Mouse (Mus musculus) MEL (cell line): Measurements from ENCODE around the gene Birc6. TPM values are rescaled to one million over a fixed set of nuclear protein-coding genes. Genes with fewer than 3 reads are reported as not detected.

Source experiments
- DNase-seq: peaks from one replicate; pipeline ENCODE4 v3.0.0; 2011; ENCODE audit warnings: low read depth, low spot score
- H3K27ac ChIP-seq: 2 replicates; pipeline ENCODE4 v1.5.1; 2012; ENCODE audit warnings: low read depth, mild to moderate bottlenecking, control low read depth, low read length, moderate library complexity; ENCODE audit not compliant: control insufficient read depth
- H3K27me3 ChIP-seq, 2 experiments: fragments of 150-350 bp in 1 of 2; sonication (generic) in 1 of 2; 2 replicates each; pipeline ENCODE4 v1.6.1; 2012; ENCODE audit warnings: low read length in 2 of 2, mild to moderate bottlenecking in 2 of 2, improper control_type of control experiment in 1 of 2, moderate library complexity in 1 of 2; ENCODE audit not compliant: insufficient read depth in 2 of 2, control insufficient read depth in 1 of 2
- H3K36me3 ChIP-seq, 2 experiments: 2 replicates each; pipeline ENCODE4 v1.6.1; 2012 to 2014; ENCODE audit warnings: low read length in 2 of 2, improper control_type of control experiment in 1 of 2, inconsistent platforms in 1 of 2, mild to moderate bottlenecking in 1 of 2; ENCODE audit not compliant: insufficient read depth in 2 of 2, control insufficient read depth in 1 of 2
- H3K4me1 ChIP-seq, 2 experiments: fragments of 150-350 bp in 1 of 2; sonication (generic) in 1 of 2; 2 replicates each; pipeline ENCODE4 v1.6.1; 2012; ENCODE audit warnings: low read length in 2 of 2, improper control_type of control experiment in 1 of 2, mild to moderate bottlenecking in 1 of 2; ENCODE audit not compliant: insufficient read depth in 2 of 2, control insufficient read depth in 1 of 2
- H3K4me3 ChIP-seq, 2 experiments: fragments of 150-350 bp in 1 of 2; sonication (generic) in 1 of 2; 2 replicates each; pipeline ENCODE4 v1.5.1; 2012; ENCODE audit warnings: low read depth in 2 of 2, low read length in 2 of 2, mild to moderate bottlenecking in 2 of 2, moderate library complexity in 2 of 2, control low read depth in 1 of 2, improper control_type of control experiment in 1 of 2; ENCODE audit not compliant: control insufficient read depth in 1 of 2, insufficient read depth in 1 of 2
- H3K79me2 ChIP-seq: 2 replicates; pipeline ENCODE4 v1.6.1; 2012; ENCODE audit warnings: mild to moderate bottlenecking, low read length, moderate library complexity; ENCODE audit not compliant: control insufficient read depth, poor library complexity, insufficient read depth
- H3K9ac ChIP-seq: 2 replicates; pipeline ENCODE4 v1.6.1; 2012; ENCODE audit warnings: low read depth, mild to moderate bottlenecking, control low read depth, low read length, moderate library complexity; ENCODE audit not compliant: control insufficient read depth, poor library complexity, severe bottlenecking
- H3K9me3 ChIP-seq: fragments of 150-350 bp; sonication (generic); replicated peaks from 2 replicates; pipeline ENCODE4 v1.6.1; 2012; ENCODE audit warnings: mild to moderate bottlenecking, low read length, improper control_type of control experiment, moderate library complexity; ENCODE audit not compliant: insufficient read depth
- BHLHE40 ChIP-seq: IDR thresholded peaks from 2 replicates; pipeline ENCODE4 v1.6.1; 2012; ENCODE audit warnings: low read depth, mild to moderate bottlenecking, inconsistent platforms, low read length, improper control_type of control experiment, borderline replicate concordance
- CHD1 ChIP-seq: IDR thresholded peaks from 2 replicates; pipeline ENCODE4 v1.6.1; 2012; ENCODE audit warnings: low read depth, mild to moderate bottlenecking, inconsistent platforms, low read length, improper control_type of control experiment
- CHD2 ChIP-seq: IDR thresholded peaks from 2 replicates; pipeline ENCODE4 v1.6.1; 2011; ENCODE audit warnings: low read length, improper control_type of control experiment
- CTCF ChIP-seq, 3 experiments: IDR thresholded peaks in 2 of 3; conservative IDR thresholded peaks in 1 of 3; 2 replicates each; pipeline ENCODE4 v1.5.1; 2011 to 2012; ENCODE audit warnings: low read length in 3 of 3, low read depth in 2 of 3, mild to moderate bottlenecking in 2 of 3, improper control_type of control experiment in 1 of 3, inconsistent platforms in 1 of 3, mixed read lengths in 1 of 3, moderate library complexity in 1 of 3; ENCODE audit not compliant: control insufficient read depth in 1 of 3, insufficient read depth in 1 of 3, poor library complexity in 1 of 3, severe bottlenecking in 1 of 3
- E2F4 ChIP-seq: IDR thresholded peaks from 2 replicates; pipeline ENCODE4 v1.6.1; 2011; ENCODE audit warnings: low read depth, low read length, improper control_type of control experiment, borderline replicate concordance
- ELF1 ChIP-seq: IDR thresholded peaks from 2 replicates; pipeline ENCODE4 v1.6.1; 2014; ENCODE audit warnings: low read depth, mild to moderate bottlenecking, inconsistent platforms, low read length, improper control_type of control experiment, moderate library complexity
- EP300 ChIP-seq, 2 experiments: IDR thresholded peaks; 2 replicates each; pipeline ENCODE4 v1.6.1; 2011; ENCODE audit warnings: improper control_type of control experiment in 2 of 2, low read length in 2 of 2, low read depth in 1 of 2, mild to moderate bottlenecking in 1 of 2
- ETS1 ChIP-seq: IDR thresholded peaks from 2 replicates; pipeline ENCODE4 v1.6.1; 2012; ENCODE audit warnings: low read depth, mild to moderate bottlenecking, inconsistent platforms, low read length, improper control_type of control experiment, moderate library complexity
- GABPA ChIP-seq: IDR thresholded peaks from 2 replicates; pipeline ENCODE4 v1.6.1; 2012; ENCODE audit warnings: low read depth, mild to moderate bottlenecking, inconsistent platforms, low read length, improper control_type of control experiment, moderate library complexity
- GATA1 ChIP-seq: IDR thresholded peaks from 2 replicates; pipeline ENCODE4 v1.6.1; 2011; ENCODE audit warnings: low read depth, low read length, improper control_type of control experiment
- JUND ChIP-seq: IDR thresholded peaks from 2 replicates; pipeline ENCODE4 v1.6.1; 2011; ENCODE audit warnings: low read depth, mild to moderate bottlenecking, improper control_type of control experiment, low read length
- KAT2A ChIP-seq: conservative IDR thresholded peaks from 2 replicates; pipeline ENCODE4 v1.6.1; 2012; ENCODE audit warnings: low read depth, low read length, improper control_type of control experiment, inconsistent platforms
- MAX ChIP-seq: IDR thresholded peaks from 2 replicates; pipeline ENCODE4 v1.6.1; 2011; ENCODE audit warnings: low read length, improper control_type of control experiment
- MAZ ChIP-seq: IDR thresholded peaks from 2 replicates; pipeline ENCODE4 v1.6.1; 2012; ENCODE audit warnings: low read depth, mild to moderate bottlenecking, inconsistent platforms, low read length, improper control_type of control experiment
- MEF2A ChIP-seq: IDR thresholded peaks from 2 replicates; pipeline ENCODE4 v1.6.1; 2014; ENCODE audit warnings: low read depth, mild to moderate bottlenecking, inconsistent platforms, low read length, improper control_type of control experiment; ENCODE audit not compliant: poor library complexity, insufficient replicate concordance, severe bottlenecking; ENCODE audit errors: extremely low read depth
- MXI1 ChIP-seq: IDR thresholded peaks from 2 replicates; pipeline ENCODE4 v1.6.1; 2011; ENCODE audit warnings: mild to moderate bottlenecking, low read depth, low read length, improper control_type of control experiment
- MYB ChIP-seq: IDR thresholded peaks from 2 replicates; pipeline ENCODE4 v1.6.1; 2011; ENCODE audit warnings: mild to moderate bottlenecking, low read depth, low read length, improper control_type of control experiment
- MYC ChIP-seq: IDR thresholded peaks from 2 replicates; pipeline ENCODE4 v1.6.1; 2011; ENCODE audit warnings: low read depth, mild to moderate bottlenecking, low read length, improper control_type of control experiment, moderate library complexity
- NELFE ChIP-seq: IDR thresholded peaks from 2 replicates; pipeline ENCODE4 v1.6.1; 2011; ENCODE audit warnings: low read depth, low read length, improper control_type of control experiment
- NRF1 ChIP-seq: IDR thresholded peaks from 2 replicates; pipeline ENCODE4 v1.6.1; 2014; ENCODE audit warnings: low read depth, mild to moderate bottlenecking, inconsistent platforms, low read length, improper control_type of control experiment, moderate library complexity; ENCODE audit not compliant: poor library complexity, insufficient read depth, severe bottlenecking
- POLR2A ChIP-seq, 2 experiments: IDR thresholded peaks; 2 replicates each; pipeline ENCODE4 v1.6.1; 2011 to 2012; ENCODE audit warnings: low read length in 2 of 2, mild to moderate bottlenecking in 2 of 2, control low read depth in 1 of 2, improper control_type of control experiment in 1 of 2, low read depth in 1 of 2, moderate library complexity in 1 of 2; ENCODE audit not compliant: control insufficient read depth in 1 of 2, insufficient read depth in 1 of 2, poor library complexity in 1 of 2
- POLR2AphosphoS2 ChIP-seq: IDR thresholded peaks from 2 replicates; pipeline ENCODE4 v1.6.1; 2011; ENCODE audit warnings: low read length, improper control_type of control experiment
- SIN3A ChIP-seq: IDR thresholded peaks from 2 replicates; pipeline ENCODE4 v1.6.1; 2012; ENCODE audit warnings: low read length, improper control_type of control experiment, inconsistent platforms
- SMC3 ChIP-seq: IDR thresholded peaks from 2 replicates; pipeline ENCODE4 v1.6.1; 2011; ENCODE audit warnings: low read depth, low read length, improper control_type of control experiment
- UBTF ChIP-seq: IDR thresholded peaks from 2 replicates; pipeline ENCODE4 v1.6.1; 2012; ENCODE audit warnings: low read depth, mild to moderate bottlenecking, inconsistent platforms, low read length, improper control_type of control experiment, moderate library complexity, borderline replicate concordance; ENCODE audit not compliant: insufficient read depth
- USF1 ChIP-seq: IDR thresholded peaks from 2 replicates; pipeline ENCODE4 v1.6.1; 2014; ENCODE audit warnings: low read depth, mild to moderate bottlenecking, inconsistent platforms, low read length, improper control_type of control experiment, moderate library complexity
- USF2 ChIP-seq, 2 experiments: IDR thresholded peaks; 2 replicates each; pipeline ENCODE4 v1.6.1; 2011 to 2012; ENCODE audit warnings: improper control_type of control experiment in 2 of 2, low read length in 2 of 2, borderline replicate concordance in 1 of 2, inconsistent platforms in 1 of 2, low read depth in 1 of 2, mild to moderate bottlenecking in 1 of 2; ENCODE audit not compliant: insufficient read depth in 1 of 2
- ZC3H11A ChIP-seq: IDR thresholded peaks from 2 replicates; pipeline ENCODE4 v1.6.1; 2012; ENCODE audit warnings: low read depth, mild to moderate bottlenecking, inconsistent platforms, low read length, improper control_type of control experiment
- ZKSCAN1 ChIP-seq: IDR thresholded peaks from 2 replicates; pipeline ENCODE4 v1.6.1; 2012; ENCODE audit warnings: low read depth, mild to moderate bottlenecking, inconsistent platforms, low read length, improper control_type of control experiment, moderate library complexity
- ZNF384 ChIP-seq: IDR thresholded peaks from 2 replicates; pipeline ENCODE4 v1.6.1; 2012; ENCODE audit warnings: low read depth, mild to moderate bottlenecking, inconsistent platforms, low read length, improper control_type of control experiment
- polyA plus RNA-seq, 2 experiments: library from polyadenylated mRNA; stranded (reverse) in 1 of 2; unstranded in 1 of 2; fragments of >175 nt in 1 of 2; fragments of >200 nt in 1 of 2; gene quantifications; 2 replicates each; pipeline versions ENCODE4 v1.2.1 to v1.2.4; 2012; ENCODE audit warnings: low replicate concordance in 2 of 2, low read depth in 1 of 2; ENCODE audit not compliant: insufficient read length in 2 of 2, insufficient read depth in 1 of 2, missing spikeins in 1 of 2
- total RNA-seq: library from RNA; depleted of rRNA; stranded (reverse); fragments of 300-350 nt; gene quantifications from 2 replicates; pipeline ENCODE4 v1.2.3, GENCODE M21; 2012

Birc6 gene
- total and polyA plus RNA-seq, 3 experiments: 58.7 to 475 (median 67.3) TPM

DNA sequence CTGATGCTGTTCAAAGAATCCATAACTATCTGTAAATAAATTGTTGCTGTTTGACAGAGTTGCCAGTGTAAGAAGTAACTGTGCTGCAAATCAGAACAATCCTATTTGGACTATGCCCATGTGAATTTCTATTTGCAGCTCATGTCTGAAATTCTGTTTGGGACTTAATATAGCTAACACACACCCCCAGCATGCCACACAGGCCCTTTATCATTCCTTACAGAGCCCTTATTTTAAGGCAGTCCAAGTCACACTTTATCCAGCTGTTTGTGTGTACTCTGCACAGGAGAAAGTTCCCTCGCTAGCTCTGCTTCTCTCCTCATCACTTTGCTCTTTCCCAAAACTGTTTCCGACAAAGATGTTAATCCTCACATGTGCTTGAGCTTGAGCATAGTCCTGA lies 15.5 kb downstream of the Birc6 start:
- H3K36me3 ChIP-seq: peaks cover 0 to 24% of the 10 kb centered on the region in 2 experiments; a peak in 3 of 4 replicates
- H3K4me1 ChIP-seq: no peaks in the 10 kb centered on the region
- no peak for TF ChIP-seq POLR2AphosphoS2
- TF ChIP-seq ZKSCAN1: no peak
- no peak for TF ChIP-seq ELF1
- TF ChIP-seq MAX: no peak
- TF ChIP-seq CHD1: no peak
- no peak for TF ChIP-seq NELFE
- no peak for TF ChIP-seq MAZ
- TF ChIP-seq KAT2A: no peak
- TF ChIP-seq USF2 (IDR thresholded peaks at IDR 0.05; ENCODE audit: borderline replicate concordance in 1 of 2, insufficient read depth in 1 of 2, low read depth in 1 of 2, low read length in 2 of 2): no peak
- TF ChIP-seq ETS1: no peak
- no peak for TF ChIP-seq JUND
- no peak for TF ChIP-seq GABPA
- no peak for TF ChIP-seq ZNF384
- TF ChIP-seq EP300 (IDR thresholded peaks at IDR 0.05; ENCODE audit: low read depth in 1 of 2, low read length in 2 of 2): no peak
- TF ChIP-seq NRF1: no peak
- TF ChIP-seq CTCF (IDR thresholded peaks at IDR 0.05 in 2 of 3, conservative IDR thresholded peaks at IDR 0.05 in 1 of 3; ENCODE audit: control insufficient read depth in 1 of 3, insufficient read depth in 1 of 3, low read depth in 2 of 3, low read length in 3 of 3, poor library complexity in 1 of 3, severe bottlenecking in 1 of 3): no peak
- TF ChIP-seq SMC3: no peak

DNA sequence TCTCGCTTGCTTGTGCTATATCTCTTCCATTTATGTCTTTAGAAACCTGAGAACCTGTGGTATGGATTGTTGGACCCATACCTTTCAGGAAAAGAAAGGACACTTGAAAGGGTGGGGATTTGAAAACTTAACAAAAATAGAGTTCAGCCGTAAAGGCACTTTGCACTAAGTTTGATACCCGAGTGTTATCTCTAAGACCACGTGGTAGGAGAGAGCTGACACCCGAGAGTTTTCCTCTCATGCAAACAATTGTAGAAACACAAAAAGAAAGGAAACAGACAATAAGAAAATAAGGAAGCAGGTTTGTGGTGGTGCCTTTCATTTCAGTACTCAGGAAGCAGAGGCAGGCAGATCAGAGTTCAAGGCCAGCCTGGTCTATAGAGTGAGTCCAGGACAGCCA lies 26.0 kb downstream of the Birc6 start:
- H3K27me3 ChIP-seq: no peaks in the 10 kb centered on the region

More for the DNA sequence above, 15.5 kb downstream of the Birc6 start:
- Histone ChIP-seq H3K27me3 (no peaks in the 10 kb centered on the region), H3K27ac (no peak overlapping the region), H3K9me3 (no peaks in the 10 kb centered on the region), H3K79me2 (peaks cover 38% of the 10 kb centered on the region), H3K9ac (no peak overlapping the region), H3K4me3 (no peak overlapping the region)
- no peak for DNase-seq

More for the DNA sequence above, 26.0 kb downstream of the Birc6 start:
- Histone ChIP-seq H3K9me3 (no peaks in the 10 kb centered on the region), H3K27ac (no peak overlapping the region; the same call in 1 of the 2 replicates), H3K9ac (no peak overlapping the region), H3K4me1 (peaks cover 4 to 7% of the 10 kb centered on the region in 2 experiments; a peak in 2 of 4 replicates), H3K79me2 (peaks cover 6% of the 10 kb centered on the region; the same call in 1 of the 2 replicates), H3K4me3 (no peak overlapping the region), H3K36me3 (peaks cover 14 to 25% of the 10 kb centered on the region in 2 experiments)
- TF ChIP-seq MAX: peak; percentile 92
- TF ChIP-seq ELF1: no peak
- TF ChIP-seq ZC3H11A: no peak
- no peak for TF ChIP-seq POLR2A (IDR thresholded peaks at IDR 0.05; ENCODE audit: control insufficient read depth in 1 of 2, insufficient read depth in 1 of 2, low read depth in 1 of 2, low read length in 2 of 2, poor library complexity in 1 of 2)
- peak in 1 of 2 experiments; percentile 49; a peak in 1 of 4 replicates for TF ChIP-seq USF2 (IDR thresholded peaks at IDR 0.05; ENCODE audit: borderline replicate concordance in 1 of 2, insufficient read depth in 1 of 2, low read depth in 1 of 2, low read length in 2 of 2)
- no peak for TF ChIP-seq MAZ
- no peak for TF ChIP-seq CHD1
- peak; percentile 59 for TF ChIP-seq SIN3A
- TF ChIP-seq USF1: peak; percentile 89
- TF ChIP-seq E2F4: no peak
- TF ChIP-seq POLR2AphosphoS2: no peak
- TF ChIP-seq JUND: no peak
- no peak for TF ChIP-seq CHD2
- TF ChIP-seq MXI1: peak; percentile 84
- peak; percentile 70 for TF ChIP-seq GATA1
- TF ChIP-seq NELFE: no peak
- TF ChIP-seq BHLHE40: no peak
- no peak for TF ChIP-seq MYB
- TF ChIP-seq MEF2A: no peak
- TF ChIP-seq NRF1: no peak
- TF ChIP-seq UBTF: no peak
- peak; percentile 79 for TF ChIP-seq MYC
- TF ChIP-seq EP300 (IDR thresholded peaks at IDR 0.05; ENCODE audit: low read depth in 1 of 2, low read length in 2 of 2): 0 out of 4 replicates have a peak, but pooled peaks of 1 of the 2 experiments have one; percentile 27
- peak; percentile 50 for DNase-seq
